Mouse (Mus musculus): ENCODE data around the gene Pole.

Gene Pole

DNA sequence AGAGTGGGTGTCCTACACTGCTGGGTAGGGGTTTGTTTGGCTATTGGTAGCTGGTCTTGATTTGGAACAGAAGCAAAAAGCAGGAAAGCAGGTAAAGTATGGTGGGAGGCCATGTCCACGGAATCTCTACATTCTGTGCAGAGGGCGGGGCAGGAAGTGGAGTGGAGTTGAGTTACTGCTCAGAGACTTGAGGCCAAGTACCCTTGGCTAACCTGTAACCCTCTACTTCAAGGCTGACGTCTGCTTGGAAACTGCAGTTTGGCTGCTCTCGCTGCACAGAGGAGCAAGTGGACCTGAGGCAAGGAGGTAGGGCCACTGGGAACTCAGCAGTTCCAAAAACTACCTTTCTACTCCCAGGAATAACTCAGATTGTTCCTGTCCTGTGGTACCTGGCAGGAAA lies 58.4 kb downstream of the Pole start, which contains the start of gene Lrcol1:
Lrcol1 (plus strand) TSS at position 207 of the 400 bp plus-strand sequence.
- DNase-seq (ENCODE audit: low read depth, low spot score): no peak

DNA sequence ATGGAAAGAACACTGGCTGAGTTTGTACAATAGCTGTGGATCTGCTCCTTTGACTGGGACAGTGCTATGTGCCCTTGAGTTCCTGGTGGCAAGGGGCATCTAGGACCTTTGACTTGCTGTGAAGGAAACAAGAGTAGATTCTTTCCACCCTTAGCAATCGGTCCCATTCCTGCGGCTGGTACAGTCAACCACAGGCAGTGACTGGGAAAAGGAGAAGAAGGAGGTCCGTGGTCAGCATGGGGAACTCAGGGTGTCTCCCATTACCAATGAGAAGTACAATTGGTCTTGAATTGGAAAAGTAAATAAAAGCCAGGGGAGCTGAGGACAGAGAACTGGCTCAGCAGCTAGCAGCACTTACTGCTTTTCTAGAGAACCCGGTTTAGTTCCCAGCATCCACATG lies 59.4 kb downstream of the Pole start:
- DNase-seq (ENCODE audit: low read depth, low spot score): no peak

DNA sequence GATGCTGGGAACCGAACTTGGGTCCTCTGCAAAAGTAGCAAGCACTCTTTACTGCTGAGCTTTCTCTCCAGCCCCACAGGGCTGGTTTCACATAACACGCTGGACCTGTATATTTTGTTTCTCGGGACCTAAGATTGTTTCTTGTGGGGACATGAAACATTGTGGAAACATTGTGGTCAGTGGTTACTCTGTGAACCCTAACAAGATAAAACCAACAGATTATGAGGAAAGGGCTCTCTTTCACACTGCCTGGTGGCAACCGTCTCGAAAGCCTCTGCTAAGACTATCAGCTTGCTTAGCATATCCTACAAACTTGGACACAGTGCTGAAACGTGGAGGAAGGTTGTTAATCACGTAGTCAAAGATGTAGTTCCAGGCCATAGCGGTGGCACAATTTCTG lies 60.9 kb downstream of the Pole start:
- no peak for DNase-seq (ENCODE audit: low read depth, low spot score)

DNA sequence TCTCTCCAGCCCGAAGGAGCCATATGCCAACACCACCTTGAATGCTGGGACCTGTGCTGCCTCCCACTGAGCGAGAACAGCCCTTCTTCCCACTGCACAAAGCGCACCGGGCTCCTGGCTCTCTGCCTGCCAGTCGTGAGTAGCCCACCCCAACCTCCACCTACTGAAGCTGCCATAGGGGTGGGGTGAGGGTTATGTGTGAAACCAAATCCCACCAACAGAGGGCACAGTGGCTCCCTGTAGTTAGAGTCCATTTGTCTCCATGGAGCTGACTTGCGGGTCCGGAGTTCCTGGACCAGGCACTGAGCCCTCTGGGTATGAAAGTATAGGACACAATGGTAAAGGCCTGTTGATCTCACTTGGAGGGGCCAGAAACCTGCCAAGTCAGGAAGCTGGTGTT lies 68.6 kb downstream of the Pole start:
- DNase-seq (ENCODE audit: low read depth, low spot score): peak; percentile 40

DNA sequence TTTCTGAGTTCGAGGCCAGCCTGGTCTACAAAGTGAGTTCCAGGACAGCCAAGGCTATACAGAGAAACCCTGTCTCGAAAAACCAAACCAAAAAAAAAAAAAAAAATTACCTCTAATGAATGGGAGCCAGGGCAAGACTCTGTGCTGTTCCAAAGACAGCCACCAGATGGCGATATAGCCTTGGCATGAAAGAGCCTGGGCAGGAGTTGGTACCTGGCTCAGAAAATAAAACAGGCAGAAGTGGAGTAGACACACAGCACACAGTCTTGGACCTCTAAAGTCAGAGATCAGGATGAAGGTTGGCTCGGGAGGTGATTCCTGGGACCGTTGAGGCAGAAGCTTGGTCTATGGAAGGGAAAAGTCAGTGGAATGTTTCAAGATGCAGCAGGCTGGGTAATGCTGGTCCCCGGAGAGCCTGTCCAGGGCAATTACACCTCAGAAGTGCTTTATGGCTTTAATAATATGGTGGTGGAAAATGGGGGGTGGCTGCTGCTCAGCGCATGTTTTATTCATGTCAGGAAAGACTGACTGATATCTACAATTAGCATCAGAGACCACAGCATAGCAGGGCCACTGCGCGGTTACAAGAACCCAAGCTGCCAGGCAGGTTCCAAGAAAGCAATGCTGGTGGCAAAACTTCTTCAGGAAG lies 71.5 kb downstream of the Pole start:
- peak; percentile 91 for DNase-seq (ENCODE audit: low read depth, low spot score)

DNA sequence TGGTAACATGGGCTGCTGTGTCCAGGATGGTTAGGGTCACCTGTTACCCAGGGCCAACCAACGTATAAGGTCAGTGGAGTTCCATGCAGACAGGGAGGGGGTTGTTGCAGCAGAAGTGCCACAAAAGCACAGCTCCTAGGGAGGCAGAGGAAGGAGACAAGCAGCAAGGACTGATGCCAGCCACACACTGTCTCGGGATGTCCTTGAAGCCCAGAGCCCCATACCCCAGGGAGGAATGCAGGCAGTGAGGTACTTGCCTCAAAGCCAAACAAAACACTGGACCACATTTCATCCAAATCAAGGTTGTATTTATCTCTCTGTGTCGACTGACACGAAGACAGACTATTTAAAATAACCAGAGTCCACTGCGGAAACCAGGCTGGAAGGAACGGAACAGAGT lies 75.4 kb downstream of the Pole start:
- no peak for DNase-seq (ENCODE audit: low read depth, low spot score)

DNA sequence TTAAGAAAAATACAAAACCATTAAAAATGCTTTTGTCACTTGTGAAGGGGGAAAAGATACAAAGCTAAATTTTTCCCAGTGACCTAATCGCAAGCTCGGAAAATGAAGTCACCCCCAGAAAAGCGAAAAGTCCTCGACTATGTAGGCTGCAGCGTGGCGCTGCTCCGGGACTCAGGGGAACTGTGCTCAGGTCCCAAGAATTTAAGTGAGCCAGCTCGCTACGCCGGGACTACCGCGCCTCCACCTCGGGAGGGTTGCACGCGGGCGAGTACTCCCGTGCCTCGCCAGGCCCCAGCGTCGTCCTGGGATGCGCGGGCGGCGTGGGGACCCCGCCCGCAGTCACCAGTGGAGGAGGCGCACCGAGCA lies 76.7 kb downstream of the Pole start:
- no peak for DNase-seq (ENCODE audit: low read depth, low spot score)

DNA sequence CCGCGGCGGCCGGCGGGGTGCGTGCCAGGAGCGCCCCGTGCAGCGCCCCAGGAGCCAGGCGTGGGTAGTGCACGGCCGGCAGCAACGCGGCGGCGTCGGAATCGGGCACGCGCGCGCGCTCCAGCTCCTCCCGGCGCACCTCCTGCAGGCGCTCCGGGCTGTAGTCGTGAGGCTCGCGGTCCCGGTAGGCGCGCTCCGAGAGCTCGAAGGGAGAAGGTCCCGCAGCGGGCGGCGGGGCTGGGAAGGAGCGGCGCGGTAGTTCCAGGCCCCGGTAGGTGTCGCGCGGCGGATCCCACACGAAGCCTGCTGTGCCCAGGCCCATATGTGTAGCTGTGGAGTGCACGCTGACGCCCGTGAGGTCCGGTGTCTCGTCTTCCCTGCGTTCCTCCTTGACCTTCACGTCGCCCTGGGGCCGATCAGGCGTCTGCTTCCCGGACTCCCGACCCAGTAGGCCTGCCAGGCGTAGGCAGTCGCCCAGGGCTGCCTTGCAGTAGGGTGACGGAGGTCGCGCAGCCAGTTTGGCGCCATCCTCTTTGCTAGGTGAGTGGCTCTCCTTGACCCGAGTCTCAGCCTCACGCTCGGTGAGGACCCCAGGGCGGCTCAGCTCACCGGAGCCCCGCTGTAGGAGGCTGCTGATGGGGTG lies 77.2 kb downstream of the Pole start:
- peak; percentile 83 for DNase-seq (ENCODE audit: low read depth, low spot score)

DNA sequence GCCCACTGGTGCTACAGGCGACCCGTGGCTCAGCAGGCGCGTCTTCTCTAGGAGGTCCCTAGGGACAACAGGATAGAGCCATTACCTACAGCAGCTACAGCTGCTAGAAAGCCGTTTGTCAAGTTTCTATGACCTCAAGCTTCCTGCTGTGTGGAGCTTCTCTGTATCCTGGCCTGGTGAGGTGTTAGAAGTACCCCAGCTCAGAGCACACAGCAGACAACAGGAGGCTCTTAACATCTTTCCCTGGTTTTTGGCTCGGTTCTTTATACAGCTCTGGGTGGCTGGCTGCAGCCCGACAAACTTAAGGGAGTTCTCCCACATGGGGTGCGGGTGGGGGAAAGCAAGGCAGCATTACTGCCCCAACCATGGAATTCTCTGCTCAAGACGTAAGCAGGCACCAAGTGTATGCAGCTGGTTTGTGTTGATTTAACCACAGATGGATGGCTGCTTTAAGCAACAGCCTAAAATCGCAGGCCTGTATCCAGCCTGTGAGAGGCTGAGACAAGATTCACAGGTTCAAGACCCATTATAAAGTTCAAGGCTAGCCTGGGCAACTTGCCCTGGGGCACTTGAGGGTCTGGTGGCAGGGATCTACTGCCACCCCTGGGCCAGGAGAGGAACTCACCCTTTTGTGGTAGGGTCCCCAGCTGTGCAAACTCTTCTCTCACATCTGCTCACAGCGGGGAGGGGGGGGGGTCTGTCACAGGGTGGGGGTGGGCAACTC lies 77.9 kb downstream of the Pole start:
- peak; percentile 34 for DNase-seq (ENCODE audit: low read depth, low spot score)

DNA sequence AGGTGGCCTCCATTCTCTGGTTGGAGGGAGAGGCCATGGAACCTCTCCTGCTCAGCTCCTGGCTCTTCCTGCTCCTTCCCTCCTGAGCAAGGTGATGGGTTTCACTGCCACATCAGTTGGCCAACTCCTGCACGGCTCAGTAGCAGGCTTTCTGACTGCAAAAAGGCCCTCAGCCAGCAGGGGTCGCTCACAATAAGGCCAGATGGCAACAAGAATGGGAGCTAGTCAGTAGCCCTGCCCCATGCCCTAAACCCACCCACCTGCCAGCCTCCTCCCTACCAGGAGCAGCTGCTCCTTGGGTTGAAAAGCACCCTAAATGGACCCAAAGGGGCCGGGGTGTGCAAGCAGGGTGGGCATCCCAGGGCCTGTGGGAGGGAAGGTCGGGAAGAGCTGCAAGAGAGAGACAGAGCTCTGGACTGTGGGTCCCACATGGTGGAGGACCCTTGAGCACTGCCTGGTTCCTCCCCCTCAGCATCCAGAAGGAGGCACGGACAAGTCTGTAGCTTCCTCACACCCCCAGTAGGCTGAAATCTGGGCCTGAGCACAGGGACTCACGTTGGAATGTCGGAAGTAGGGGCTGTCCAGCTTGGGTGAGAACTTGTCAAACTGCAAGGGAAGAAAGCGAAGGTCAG lies 90.8 kb downstream of the Pole start:
- peak; percentile 85 for DNase-seq (ENCODE audit: low read depth, low spot score)

DNA sequence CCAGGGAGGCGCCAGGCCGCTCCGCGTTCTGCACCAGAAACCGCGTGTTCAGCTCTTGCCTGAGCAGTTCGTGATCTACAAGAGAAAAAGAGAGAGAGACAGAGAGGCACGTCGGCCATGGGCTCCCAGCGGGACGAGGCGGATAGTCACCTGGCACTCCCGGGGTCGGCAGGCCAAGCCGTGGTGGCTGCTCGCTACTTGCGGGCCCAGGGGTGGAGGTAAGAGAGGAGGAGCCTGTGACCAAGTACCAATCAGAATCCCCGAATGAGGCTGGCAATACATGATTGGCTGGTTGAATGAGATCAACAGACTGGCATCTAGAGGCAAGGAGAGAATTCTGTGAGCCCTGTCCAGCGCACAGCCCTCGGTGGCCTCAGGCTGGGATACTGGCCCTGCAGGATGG lies 92.1 kb downstream of the Pole start:
- DNase-seq (ENCODE audit: low read depth, low spot score): peak; percentile 73

DNA sequence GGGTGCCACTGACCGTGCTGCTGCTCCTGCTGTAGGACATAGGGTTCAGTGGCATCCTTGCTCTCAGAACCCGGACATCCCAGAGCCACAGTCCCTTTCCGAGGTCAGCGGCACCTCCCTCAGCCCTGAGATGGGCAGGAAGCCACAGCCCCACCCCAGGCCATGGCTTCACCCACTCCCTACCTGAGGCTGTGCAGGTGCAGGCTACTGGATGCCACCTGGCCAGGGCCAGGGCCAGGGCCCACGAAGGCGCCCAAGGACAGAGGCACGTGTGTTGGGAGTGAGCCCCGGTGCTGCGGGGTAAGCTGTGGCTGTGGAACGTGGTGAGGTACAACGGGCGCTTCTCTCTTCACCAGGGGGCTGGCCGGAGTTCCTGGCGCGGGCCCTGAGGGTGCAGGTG lies 93.0 kb downstream of the Pole start:
- no peak for DNase-seq (ENCODE audit: low read depth, low spot score)

DNA sequence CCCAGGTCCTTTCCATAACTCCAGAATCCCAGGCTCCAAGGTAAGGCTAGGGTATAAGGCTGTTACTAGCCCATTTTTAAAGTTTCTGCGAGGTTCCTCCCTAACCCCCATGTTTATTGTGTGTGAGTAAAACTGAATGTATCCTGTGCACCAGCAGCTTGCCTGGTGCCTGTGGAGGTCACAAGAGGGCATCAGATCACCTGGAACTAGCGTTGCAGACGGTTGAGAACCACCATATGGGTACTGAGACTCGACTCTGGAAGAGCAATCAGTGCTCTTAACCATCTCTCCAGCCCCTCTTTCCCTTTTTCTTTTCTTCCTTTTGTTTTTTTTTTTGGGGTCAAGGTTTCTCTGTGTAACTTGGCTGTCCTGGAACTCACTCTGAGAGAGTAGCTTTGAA lies 93.7 kb downstream of the Pole start:
- no peak for DNase-seq (ENCODE audit: low read depth, low spot score)

DNA sequence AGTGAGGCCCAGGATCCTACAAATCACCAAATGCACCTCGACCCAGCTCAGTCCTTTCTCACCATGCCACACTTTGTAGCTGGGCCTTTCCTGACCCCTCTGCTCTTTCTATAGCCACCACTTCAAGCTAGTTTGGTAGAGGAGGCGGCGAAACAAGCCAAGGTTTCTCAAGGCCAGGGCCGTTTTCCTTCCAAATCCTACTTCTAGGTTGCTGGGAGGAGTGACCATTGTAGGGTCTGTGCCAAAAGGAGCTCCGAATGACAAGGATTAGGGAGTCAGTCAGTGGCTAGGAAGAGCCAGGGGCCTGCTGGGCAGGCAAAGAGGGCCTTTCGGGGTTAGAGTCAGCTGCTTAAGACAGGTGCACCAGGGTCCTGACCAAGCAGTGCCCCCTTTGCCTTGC lies 98.4 kb downstream of the Pole start:
- peak; percentile 36 for DNase-seq (ENCODE audit: low read depth, low spot score)

DNA sequence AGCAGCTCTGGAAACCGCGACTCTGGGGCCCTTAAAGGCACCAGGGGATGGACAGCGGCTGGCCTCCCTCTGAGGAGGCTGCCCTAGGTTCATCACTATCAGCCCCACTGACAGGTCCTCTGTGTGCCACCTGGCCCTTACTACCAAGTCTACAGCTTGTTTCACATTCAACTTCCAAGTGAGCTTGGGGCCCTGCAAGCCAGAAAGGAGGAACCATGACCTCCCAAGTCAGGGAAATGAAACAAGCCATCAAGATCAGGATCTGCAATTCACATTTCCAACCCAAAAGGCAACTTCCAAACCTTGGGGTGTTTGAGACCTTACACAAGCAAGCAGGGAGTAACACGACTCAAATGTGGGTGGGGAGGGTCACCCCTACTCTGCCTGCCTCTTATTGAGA lies 99.2 kb downstream of the Pole start:
- DNase-seq (ENCODE audit: low read depth, low spot score): no peak

DNA sequence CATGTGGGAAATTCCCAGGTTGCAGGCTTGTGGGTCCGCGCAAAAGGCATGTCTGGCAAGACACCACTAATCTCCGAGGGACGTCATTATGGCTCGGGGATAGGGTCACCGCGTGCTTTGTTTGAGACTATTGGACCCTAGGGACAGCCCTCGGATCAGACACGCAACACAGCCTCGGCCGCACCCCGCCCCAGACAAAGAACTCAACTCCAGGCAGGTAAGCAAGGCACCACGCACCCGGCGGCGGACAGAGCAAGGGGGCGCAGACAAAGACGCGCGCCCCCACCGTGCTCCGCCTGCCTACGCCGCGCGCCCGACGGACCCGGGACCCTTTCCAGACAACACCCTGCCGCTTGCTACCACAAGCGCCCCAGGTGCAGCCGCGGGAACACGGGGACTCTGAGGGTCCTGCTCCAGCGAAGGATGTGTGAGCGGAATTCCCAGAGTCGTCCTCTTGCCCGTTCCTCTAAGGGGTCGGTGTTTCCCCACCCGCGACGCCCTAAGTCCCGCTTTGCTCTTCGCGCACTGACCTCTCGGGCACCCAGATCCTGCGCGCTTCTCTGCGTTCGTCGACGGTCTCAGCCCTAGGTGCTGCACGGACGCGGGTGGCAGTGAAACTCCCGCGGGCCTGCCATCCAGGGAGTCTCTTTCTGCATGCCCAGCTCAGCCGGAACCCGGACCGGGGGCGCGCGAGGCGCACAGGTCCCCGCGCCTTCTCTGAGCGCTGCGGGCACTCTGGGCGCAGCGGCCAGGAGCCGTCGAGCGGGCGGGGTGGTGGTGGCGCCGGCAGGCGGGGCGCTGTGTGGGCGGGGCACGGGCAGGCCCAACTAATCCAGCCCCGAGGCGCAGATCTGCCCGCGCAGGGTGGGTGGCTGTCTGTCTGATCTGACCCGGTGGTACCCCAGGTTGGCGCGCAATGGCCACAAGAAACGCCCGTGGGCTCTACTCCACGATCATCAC lies 100.5 kb downstream of the Pole start:
- DNase-seq (ENCODE audit: low read depth, low spot score): peak; percentile 73

Measured in brain, adult 2 months (tissue).